Mouse (Mus musculus) MN1 (cell line): ENCODE measurements around the gene Slc4a10.

Experiments
- DNase-seq: peaks from one replicate; pipeline ENCODE4 v3.0.0-alpha.2; 2016; ENCODE audit warnings: low spot score

The Slc4a10 gene

GRCm38 (mm10) chr2:62278779-62279178 is 232.5 kb downstream of the Slc4a10 start:
- no peak for DNase-seq

DNA sequence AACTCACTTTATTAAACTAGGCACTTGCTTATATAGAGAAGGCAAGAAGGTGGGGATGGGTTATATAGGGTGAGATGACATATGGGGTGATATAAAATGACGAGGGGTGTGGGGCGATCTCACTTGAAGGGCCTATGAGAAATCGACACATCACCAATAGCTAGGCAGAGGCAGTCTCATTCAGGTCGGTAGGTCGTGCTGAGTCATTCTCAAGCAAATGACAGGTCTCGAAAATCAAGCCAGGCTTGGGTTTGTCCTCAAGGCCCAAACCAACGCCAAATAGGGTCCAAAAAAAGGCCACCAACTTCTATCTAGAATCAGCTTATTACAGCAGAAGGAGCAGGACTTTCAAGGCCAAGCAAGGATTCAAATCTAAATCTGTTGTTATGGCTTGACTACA is 233.5 kb downstream of the Slc4a10 start:
- DNase-seq: no peak

- no peak for DNase-seq
Observed at GRCm38 (mm10) chr2:62285026-62285425, 238.8 kb downstream of the Slc4a10 start.

GRCm38 (mm10) chr2:62285847-62286246 is 239.6 kb downstream of the Slc4a10 start:
- no peak for DNase-seq

- DNase-seq: no peak
Observed at GRCm38 (mm10) chr2:62287532-62287931, 241.3 kb downstream of the Slc4a10 start.

GRCm38 (mm10) chr2:62293846-62294245 is 247.6 kb downstream of the Slc4a10 start:
- DNase-seq: no peak

DNA sequence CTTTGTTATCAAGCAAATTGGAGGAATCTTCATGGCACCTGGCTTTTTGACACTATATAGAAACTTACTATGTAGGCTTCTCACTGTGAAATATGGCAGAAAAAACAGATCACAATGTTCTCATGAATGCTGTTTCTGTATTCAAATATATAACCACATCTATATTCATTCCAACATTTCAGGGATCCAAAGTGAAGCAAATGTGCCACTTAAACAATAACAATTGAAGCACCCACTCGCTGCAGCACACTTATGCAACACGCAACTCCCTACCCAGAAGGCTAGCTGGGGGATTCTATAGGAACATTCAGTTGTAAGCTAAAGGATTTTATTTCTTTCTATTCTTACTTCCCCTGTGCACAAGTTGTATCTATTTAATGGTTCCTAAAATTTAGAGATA is 255.5 kb downstream of the Slc4a10 start:
- DNase-seq: no peak

DNA sequence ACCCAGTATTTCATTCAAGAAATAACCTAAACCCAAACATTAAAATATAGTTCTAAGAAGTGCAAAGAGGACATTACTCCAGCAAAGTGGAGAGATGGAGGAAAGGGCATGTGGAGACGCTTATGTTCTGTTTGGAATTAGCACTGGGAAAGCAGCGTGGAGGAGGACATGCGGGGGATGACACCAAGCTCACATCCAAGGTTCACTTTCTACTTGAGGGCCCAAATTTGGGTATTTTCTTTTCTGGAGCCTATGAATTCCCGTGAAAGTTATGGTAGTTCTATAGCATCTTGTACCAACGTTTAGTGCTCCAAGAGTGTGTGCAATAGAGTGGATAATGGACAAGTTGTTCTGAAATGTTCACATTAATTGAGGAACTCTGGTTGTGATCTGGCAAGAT is 260.7 kb downstream of the Slc4a10 start:
- no peak for DNase-seq

GRCm38 (mm10) chr2:62307477-62307876 is 261.2 kb downstream of the Slc4a10 start:
- DNase-seq: no peak

GRCm38 (mm10) chr2:62316930-62317329 is 270.7 kb downstream of the Slc4a10 start:
- no peak for DNase-seq

- DNase-seq: no peak
Observed at GRCm38 (mm10) chr2:62319489-62319888, 273.2 kb downstream of the Slc4a10 start.

GRCm38 (mm10) chr2:62323078-62323637 is 276.9 kb downstream of the Slc4a10 start:
- DNase-seq: no peak

- no peak for DNase-seq
Observed at GRCm38 (mm10) chr2:62325388-62325787, 279.1 kb downstream of the Slc4a10 start.

- no peak for DNase-seq
Observed at GRCm38 (mm10) chr2:62331913-62332312, 285.7 kb downstream of the Slc4a10 start.

DNA sequence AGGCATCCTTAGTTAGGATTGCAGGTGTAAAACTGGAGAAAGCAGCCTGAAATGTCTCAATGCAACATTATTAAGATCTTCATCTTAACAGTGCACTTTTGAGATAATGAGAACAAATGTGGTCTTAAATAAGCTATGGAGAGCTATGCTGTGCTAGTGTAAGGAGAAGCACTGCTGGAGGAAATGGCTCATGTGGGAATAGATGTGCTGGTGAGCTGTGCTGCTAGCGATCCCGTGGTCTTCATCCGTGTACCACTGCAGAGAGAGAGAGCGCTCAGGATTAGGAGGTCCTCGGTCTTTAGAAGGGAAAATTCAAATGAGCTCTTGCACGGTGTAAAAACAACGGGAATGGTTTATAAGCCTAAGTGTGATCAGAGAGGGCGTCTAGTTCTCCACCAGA is 286.2 kb downstream of the Slc4a10 start:
- DNase-seq: no peak

- DNase-seq: no peak
Observed at GRCm38 (mm10) chr2:62334397-62335243, 288.4 kb downstream of the Slc4a10 start.

GRCm38 (mm10) chr2:62337086-62337485 is 290.8 kb downstream of the Slc4a10 start:
- no peak for DNase-seq

- DNase-seq: no peak
Observed at GRCm38 (mm10) chr2:62339222-62339944, 293.1 kb downstream of the Slc4a10 start.

DNA sequence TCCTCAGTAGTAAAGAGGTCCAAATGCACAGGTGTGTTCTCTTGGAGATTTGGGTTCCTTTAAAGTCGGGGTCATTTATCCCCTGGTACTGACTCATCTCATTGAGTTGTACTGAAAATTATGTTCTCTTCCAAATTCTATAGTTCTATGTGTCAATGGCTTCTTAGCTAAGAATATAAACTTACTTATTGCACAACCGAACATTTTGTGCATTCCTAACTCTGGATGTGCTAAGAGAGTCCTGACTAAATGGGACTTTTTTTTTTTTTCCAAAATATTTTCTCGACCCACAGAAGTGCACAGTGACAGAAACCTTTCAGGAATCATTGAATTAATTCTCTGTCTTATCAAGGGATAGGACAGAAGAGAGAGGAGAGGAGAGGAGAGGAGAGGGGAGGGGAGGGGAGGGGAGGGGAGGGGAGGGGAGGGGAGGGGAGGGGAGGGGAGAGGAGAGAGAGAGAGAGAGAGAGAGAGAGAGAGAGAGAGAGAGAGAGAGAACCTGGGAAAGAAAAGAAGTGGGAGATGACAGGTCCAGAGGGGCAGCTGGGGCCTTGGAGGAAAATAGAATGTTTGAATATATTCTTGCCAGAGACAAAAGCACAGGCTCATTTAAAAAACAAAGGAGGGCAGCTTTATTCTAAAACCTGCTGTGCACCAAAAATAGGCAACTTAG is 294.9 kb downstream of the Slc4a10 start:
- no peak for DNase-seq

- no peak for DNase-seq
Observed at GRCm38 (mm10) chr2:62341734-62342128, 295.5 kb downstream of the Slc4a10 start.

- no peak for DNase-seq
Observed at GRCm38 (mm10) chr2:62344367-62344766, 298.1 kb downstream of the Slc4a10 start.

GRCm38 (mm10) chr2:62346771-62347170 is 300.5 kb downstream of the Slc4a10 start:
- no peak for DNase-seq
